Mouse (Mus musculus) spleen, adult 18-20 months (tissue): ENCODE data around the gene Chrna9.

Source experiments
- DNase-seq, 2 experiments: peaks; one replicate each; pipeline ENCODE4 v3.0.0; 2022; ENCODE audit warnings: mixed read lengths in 2 of 2

Gene Chrna9

DNA sequence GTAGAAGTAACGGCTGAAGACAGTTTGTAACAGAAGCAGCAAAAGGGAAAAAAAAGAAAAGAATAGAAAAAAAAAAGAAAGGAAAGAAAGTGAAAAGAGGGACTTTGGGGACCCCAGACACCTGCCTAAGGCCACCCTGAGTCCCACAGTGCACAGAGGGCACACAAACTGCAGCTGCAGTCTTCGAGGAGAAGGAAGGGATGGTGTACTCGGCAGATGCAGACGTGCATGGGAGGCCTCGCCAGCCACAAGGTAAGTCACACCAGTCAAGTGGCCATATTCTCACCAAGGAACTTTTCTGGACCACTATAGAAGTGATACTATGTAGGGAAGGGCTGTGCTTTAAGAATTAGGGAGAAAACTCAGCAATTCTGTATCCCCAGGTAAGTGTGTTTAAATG, at the start of gene Chrna9:
Chrna9 (plus strand) TSS at position 139 of the 400 bp plus-strand sequence.
- DNase-seq, result no peak

GRCm38 (mm10) chr5:65885699-65886443, 48.9 kb upstream of the Chrna9 start:
- DNase-seq, result no peak

- no peak for DNase-seq
Observed at GRCm38 (mm10) chr5:65888102-65888501, 46.6 kb upstream of the Chrna9 start.

DNA sequence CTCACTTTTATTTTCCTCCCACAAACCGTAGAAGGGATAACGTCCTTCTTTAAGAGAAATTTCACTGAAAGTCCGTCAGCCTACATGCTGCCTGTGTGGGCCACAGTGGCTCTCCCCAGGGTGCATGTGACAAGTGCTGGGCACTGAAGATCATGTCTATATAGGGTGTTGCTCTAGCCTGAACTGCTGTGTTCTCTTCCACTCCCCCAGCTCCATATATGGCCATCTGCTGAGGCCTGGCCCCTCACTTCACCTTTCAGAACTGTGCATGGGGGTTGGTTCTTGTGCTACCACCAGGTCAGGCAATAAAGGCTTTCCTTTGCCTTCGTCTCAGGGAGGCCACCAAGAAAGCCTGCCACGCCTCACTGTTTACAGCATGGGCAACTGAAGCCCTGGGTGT, 45.7 kb upstream of the Chrna9 start:
- DNase-seq, result no peak

GRCm38 (mm10) chr5:65891251-65891826, 43.4 kb upstream of the Chrna9 start:
- no peak for DNase-seq

GRCm38 (mm10) chr5:65895121-65895692, 39.5 kb upstream of the Chrna9 start:
- DNase-seq, result no peak

DNA sequence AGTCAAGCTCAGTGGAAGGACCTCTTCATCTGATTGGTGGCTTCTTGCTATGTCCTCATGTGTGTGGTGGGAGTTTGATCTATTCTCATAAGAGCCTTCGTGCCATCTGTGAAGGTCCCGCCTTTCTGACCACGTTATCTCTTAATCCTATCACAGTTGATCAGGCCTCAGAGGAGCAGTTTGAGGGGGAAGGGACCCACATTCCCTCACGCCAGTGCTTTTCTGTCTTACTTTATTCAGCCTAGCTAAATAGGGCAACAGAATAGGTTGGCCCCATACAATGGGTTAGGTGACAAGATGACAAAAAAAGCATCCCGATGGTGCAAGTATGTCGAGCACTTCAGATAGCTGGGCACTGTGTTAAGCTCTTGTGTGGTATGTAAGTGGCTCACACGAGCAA, 39.0 kb upstream of the Chrna9 start:
- no peak for DNase-seq

DNA sequence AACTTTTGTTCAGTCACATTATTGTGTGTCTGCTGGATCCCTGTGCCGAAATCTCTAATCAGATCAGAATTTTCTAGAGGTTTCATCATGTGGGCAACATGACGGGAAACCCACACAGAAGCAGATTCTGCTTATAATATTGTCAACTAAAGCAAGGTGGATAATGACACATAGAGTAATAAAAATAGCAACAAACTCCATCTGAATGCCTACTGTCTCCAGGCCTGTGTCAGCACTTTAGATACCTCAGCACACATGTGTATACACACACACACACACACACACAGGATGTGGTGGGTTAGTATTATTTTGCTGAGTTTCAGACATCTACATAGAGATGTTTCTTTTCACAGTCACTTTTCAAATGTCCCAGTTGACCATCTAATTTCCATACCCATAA, 37.0 kb upstream of the Chrna9 start:
- no peak for DNase-seq

DNA sequence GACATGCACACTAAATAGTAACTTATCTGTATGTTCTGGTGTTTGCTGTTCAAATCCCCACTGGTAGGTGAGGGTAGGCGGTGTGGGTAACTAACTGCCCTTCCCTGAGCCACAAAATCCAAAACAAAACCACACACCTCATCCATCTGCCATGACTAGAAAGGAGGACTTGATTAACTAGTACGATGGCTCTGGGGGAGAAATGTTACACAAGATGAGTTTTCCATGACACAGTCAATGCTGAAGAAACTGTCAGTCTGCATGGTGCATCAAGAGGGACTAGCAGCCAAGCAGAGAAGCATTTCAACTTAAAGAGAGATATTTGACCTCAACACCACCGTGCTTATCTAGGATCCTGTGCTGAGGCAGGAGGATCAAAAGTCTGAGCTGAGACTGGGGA, 36.0 kb upstream of the Chrna9 start:
- DNase-seq, result no peak

GRCm38 (mm10) chr5:65900113-65900512, 34.6 kb upstream of the Chrna9 start:
- no peak for DNase-seq

DNA sequence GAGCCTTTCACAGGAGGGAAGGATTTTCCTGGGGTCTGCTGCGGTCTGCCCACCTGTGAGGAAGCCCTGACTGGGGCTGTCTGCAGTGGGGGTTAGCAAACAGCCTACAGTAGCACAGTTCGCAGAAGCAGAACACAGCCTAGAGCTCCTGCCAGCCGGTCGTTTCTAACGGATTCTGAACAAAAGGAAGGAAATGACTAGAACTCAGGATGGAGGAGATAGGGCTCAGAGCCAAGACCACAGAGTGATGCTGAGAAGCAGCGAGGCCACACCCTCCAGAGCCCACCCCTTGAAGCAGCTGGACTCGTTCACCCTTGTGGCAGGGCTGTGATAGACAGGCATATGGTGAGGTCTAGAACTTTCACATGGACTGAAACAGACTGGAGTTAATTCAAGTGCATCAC, 33.9 kb upstream of the Chrna9 start:
- DNase-seq, result peak in 1 of 2 experiments; percentile 29

DNA sequence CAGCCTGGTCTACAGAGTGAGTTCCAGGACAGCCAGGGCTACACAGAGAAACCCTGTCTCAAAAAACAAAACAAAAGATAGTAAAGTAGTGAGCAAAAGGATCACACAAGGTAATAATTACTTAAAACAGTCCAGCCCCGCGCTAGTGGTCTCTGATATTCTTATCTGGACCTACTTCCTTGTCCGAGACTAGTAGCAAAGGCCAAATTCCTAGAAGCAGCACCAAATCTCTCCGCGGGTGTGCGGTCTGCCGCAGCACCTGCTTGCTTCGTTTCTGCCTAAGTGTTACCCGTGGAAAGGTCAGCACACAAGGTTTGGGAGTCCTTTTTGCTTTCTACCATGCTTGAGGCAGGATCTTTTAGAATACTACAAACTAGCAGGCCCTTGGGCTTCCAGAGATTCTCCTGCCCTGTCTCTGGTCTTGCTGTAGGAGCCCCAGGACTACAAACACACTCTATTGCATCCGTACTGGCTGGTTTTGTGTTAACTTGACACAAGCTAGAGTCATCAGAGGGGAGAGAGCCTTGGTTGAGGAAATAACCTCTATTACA, 32.8 kb upstream of the Chrna9 start:
- DNase-seq, result no peak

GRCm38 (mm10) chr5:65902811-65903210, 31.9 kb upstream of the Chrna9 start:
- DNase-seq, result no peak

DNA sequence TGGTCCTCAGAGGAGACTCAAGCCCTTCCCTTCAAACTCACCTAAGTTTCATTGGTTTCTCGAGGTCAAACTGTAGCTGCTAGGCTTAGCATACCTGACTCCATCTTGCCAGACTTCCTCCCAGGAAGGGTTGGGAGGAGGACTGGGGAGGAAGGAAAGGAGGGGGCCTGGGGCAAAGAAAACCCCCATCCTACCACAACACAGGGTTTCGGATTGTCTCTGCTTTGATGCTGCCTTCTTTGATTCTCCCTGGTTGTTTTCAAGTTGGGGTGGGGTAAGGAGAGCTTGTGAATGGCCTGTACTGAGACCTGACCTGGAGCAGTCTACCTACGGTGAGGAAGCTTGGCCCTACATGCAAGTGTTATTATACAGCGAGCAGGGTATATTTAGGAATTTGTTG, 30.2 kb upstream of the Chrna9 start:
- DNase-seq, result no peak

- no peak for DNase-seq
Observed at GRCm38 (mm10) chr5:65908751-65909150, 26.0 kb upstream of the Chrna9 start.

DNA sequence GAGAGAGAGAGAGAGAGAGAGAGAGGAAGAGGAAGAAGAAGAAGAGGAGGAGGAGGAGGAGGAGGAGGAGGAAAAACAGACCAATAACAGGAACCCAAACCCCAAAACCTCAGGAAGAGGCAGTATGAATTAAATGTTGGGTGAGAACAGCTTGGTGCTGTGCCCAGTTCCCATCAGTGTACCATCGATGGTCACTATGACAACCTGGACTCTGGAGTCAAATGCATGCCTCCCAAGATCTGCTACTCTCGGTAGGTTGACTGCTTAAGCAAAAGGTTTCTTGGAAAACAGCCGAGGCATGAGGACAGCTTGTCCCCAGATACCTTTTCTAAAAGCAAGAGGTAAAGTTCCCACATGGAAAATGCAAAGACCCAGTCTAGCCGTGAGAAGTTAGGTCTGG, 25.4 kb upstream of the Chrna9 start:
- no peak for DNase-seq

DNA sequence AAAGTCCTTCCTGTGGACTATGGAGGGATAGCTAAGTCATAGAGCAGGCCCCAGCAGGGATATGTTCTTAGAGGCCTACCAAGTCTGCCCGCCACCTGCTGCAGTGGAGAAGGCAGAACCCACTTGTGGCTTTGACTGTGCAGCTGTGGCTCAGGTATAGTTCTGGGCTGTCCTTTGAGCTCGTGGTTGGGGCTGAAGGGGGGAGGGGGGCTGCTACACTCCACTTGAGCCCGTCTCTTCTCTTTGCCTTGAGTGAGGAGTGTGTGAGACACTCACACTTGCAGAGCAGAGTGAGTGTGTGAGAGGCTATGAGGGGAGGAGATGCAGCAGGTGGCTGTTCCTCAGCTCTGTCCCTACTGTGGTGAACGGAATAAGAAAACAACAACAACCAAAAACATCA, 24.3 kb upstream of the Chrna9 start:
- DNase-seq, result peak; percentile 24 to 29

- DNase-seq, result no peak
Observed at GRCm38 (mm10) chr5:65911676-65912075, 23.0 kb upstream of the Chrna9 start.

GRCm38 (mm10) chr5:65912201-65912600, 22.5 kb upstream of the Chrna9 start:
- no peak for DNase-seq

GRCm38 (mm10) chr5:65913126-65913525, 21.6 kb upstream of the Chrna9 start:
- no peak for DNase-seq

GRCm38 (mm10) chr5:65914342-65914741, 20.4 kb upstream of the Chrna9 start:
- no peak for DNase-seq

GRCm38 (mm10) chr5:65916930-65917329, 17.8 kb upstream of the Chrna9 start:
- no peak for DNase-seq

GRCm38 (mm10) chr5:65918601-65919000, 16.1 kb upstream of the Chrna9 start:
- no peak for DNase-seq

GRCm38 (mm10) chr5:65919326-65919725, 15.4 kb upstream of the Chrna9 start:
- DNase-seq, result peak; percentile 56 to 59
